Mouse (Mus musculus) ES-E14 (cell line): ENCODE measurements around the gene Abcf2.

Experiments used
- CHD2 ChIP-seq: IDR thresholded peaks from 2 replicates; pipeline ENCODE4 v1.6.1; 2014; ENCODE audit warnings: mild to moderate bottlenecking, low read depth, low read length, inconsistent platforms
- HCFC1 ChIP-seq: IDR thresholded peaks from 2 replicates; pipeline ENCODE4 v1.6.1; 2012; ENCODE audit warnings: low read length, inconsistent platforms, borderline replicate concordance; ENCODE audit not compliant: insufficient read depth
- ZC3H11A ChIP-seq: IDR thresholded peaks from 2 replicates; pipeline ENCODE4 v1.6.1; 2012; ENCODE audit warnings: low read depth, mild to moderate bottlenecking, inconsistent platforms, low read length, borderline replicate concordance
- ZNF384 ChIP-seq: IDR thresholded peaks from 2 replicates; pipeline ENCODE4 v1.6.1; 2012; ENCODE audit warnings: low read depth, low read length, inconsistent platforms

DNA sequence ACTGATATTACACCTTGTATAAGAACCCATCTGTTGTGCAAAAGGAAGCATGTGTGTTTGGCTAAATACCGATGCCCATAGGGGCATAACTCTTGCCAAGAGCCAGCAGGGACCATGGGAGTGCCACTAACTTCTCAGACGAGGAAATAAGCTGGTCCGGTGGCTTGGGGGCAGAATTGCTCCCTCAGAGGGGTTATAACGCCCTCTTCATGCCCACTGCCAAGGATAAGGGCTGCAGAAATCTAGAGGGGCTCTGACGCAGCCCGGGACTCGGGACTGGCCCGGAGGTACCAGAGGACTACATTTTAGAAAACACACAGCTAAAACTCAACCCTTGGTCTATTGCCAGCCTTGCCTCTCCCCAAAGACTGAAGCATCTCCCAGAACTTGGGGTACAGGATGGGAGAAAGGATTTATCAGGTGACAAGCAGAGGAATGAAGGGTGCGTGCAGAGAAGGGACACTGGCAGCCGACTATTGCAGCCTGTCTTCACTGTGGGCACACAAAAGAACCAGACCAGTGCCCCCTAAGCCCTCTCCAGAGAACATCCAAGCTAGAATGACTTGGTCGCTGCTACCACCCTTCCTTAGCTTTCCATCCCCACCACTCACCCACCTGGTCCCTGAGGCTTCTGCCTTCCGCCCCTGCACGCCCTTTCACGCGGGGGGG lies 20.8 kb upstream of the Abcf2 start:
- TF ChIP-seq HCFC1 (no peak), ZC3H11A (no peak), CHD2 (no peak), ZNF384 (no peak)
